Mouse (Mus musculus): ENCODE results near the gene Hoxa13. TPM values are rescaled to one million over a fixed set of nuclear protein-coding genes. Genes with fewer than 3 reads are reported as not detected.

Gene Hoxa13
- polyA plus RNA-seq, 1 experiment from 2014 or later = not detected

- Histone ChIP-seq H3K4me3 (replicated peaks; ENCODE audit: low read length) (no peak overlapping the region), H3K4me1 (replicated peaks; ENCODE audit: control insufficient read depth, insufficient read depth, low read length) (no peaks in the 10 kb centered on the region), H3K9me3 (ENCODE audit: control insufficient read depth, low read length) (no peaks in the 10 kb centered on the region), H3K9ac (no peak overlapping the region), H3K27ac (no peak overlapping the region), H3K27me3 (ENCODE audit: control insufficient read depth, insufficient read depth, low read length) (peaks cover 100% of the 10 kb centered on the region), H3K36me3 (replicated peaks; ENCODE audit: control insufficient read depth, insufficient read depth) (no peaks in the 10 kb centered on the region), H3K4me2 (replicated peaks) (no peak overlapping the region)
- WGBS = 2% methylated on average over 30 of the region's 30 CpGs
- ATAC-seq (ENCODE audit: low FRiP score) (no peak), DNase-seq (ENCODE audit: low spot score) (no peak)
Observed at GRCm38 (mm10) chr6:52239625-52240388, 20.9 kb downstream of the Hoxa13 start.

DNA sequence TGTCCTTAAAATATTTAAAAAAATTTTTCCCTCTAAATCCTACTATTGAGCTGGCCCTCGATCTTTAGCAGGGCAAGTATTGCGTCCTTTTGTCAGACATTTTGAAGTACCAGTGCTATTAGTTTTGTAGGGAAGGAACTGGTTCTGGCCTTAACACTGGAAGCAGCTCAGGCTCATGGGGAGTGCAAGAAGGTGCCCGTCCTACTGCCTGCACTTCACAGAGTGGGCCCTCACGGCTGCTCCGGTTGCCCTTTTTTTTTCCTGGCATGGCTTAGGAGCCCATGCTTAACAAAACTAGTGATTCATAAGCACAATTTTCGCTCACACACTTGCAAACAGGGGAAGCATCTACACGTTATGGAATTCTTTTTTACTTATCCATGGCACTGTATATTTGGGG is 21.7 kb downstream of the Hoxa13 start:
- Histone ChIP-seq H3K27me3 (ENCODE audit: control insufficient read depth, insufficient read depth, low read length) (peaks cover 100% of the 10 kb centered on the region), H3K9me3 (ENCODE audit: control insufficient read depth, low read length) (no peaks in the 10 kb centered on the region), H3K36me3 (replicated peaks; ENCODE audit: control insufficient read depth, insufficient read depth) (no peaks in the 10 kb centered on the region), H3K9ac (no peak overlapping the region), H3K4me2 (replicated peaks) (no peak overlapping the region), H3K4me3 (replicated peaks; ENCODE audit: low read length) (no peak overlapping the region), H3K4me1 (replicated peaks; ENCODE audit: control insufficient read depth, insufficient read depth, low read length) (no peaks in the 10 kb centered on the region), H3K27ac (no peak overlapping the region)
- ATAC-seq (ENCODE audit: low FRiP score) = no peak
- no peak for DNase-seq (ENCODE audit: low spot score)
- 4% methylated on average over 7 of the region's 7 CpGs for WGBS

- H3K9ac ChIP-seq = no peak overlapping the region
- H3K4me3 ChIP-seq (replicated peaks; ENCODE audit: low read length) = no peak overlapping the region
Observed at GRCm38 (mm10) chr6:52238155-52238545, 22.5 kb downstream of the Hoxa13 start.

DNA sequence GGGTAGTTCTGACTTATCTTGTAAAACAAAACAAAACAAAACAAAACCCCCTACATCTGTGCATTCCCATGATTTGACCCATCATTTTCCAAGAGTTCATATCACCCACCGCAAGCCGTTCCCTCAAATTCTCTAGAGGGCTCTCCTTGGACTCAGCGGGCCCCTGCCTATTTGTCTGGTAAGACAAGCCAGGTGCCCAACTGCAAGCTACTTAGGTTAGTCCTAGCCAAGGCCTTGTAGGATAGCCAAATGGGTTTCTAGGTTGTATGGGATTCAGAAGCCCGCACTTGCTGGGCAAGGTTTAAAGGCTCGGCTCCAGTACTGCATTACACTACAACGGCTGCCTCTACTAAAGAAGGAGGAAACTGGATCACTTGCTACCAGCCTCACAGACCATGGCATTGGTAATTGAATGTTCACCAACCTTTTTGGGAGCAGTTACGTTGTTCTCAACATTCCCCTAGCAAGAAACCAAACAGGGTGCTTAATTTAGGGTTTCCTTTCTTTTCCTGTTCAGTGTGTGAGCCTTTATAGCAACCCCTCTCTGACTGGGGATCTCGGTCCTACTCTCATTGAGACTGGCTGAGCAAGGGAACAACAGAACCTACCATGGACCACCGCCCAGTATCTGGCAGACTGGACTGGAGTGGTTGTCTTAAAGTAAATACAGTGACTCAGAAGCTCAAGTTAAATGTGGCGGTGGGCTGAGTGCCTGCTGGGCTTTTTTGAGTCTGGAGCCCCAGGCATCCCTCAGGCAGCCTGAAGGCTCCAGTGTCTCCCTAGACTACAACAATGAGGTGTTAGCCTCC is 23.1 kb downstream of the Hoxa13 start:
- no peaks in the 10 kb centered on the region for H3K4me1 ChIP-seq (replicated peaks; ENCODE audit: control insufficient read depth, insufficient read depth, low read length)
- H3K27me3 ChIP-seq (ENCODE audit: control insufficient read depth, insufficient read depth, low read length) = peaks cover 100% of the 10 kb centered on the region
- DNase-seq (ENCODE audit: low spot score) (no peak), ATAC-seq (ENCODE audit: low FRiP score) (no peak)
- H3K27ac ChIP-seq = no peak overlapping the region
- H3K9ac ChIP-seq = no peak overlapping the region
- H3K9me3 ChIP-seq (ENCODE audit: control insufficient read depth, low read length) = no peaks in the 10 kb centered on the region
- H3K36me3 ChIP-seq (replicated peaks; ENCODE audit: control insufficient read depth, insufficient read depth) = no peaks in the 10 kb centered on the region
- H3K4me2 ChIP-seq (replicated peaks) = no peak overlapping the region
- H3K4me3 ChIP-seq (replicated peaks; ENCODE audit: low read length) = no peak overlapping the region
- 9% methylated on average over 10 of the region's 10 CpGs for WGBS

More at GRCm38 (mm10) chr6:52238155-52238545, 22.5 kb downstream of the Hoxa13 start:
- Histone ChIP-seq H3K36me3 (replicated peaks; ENCODE audit: control insufficient read depth, insufficient read depth) (no peaks in the 10 kb centered on the region), H3K27ac (no peak overlapping the region), H3K4me1 (replicated peaks; ENCODE audit: control insufficient read depth, insufficient read depth, low read length) (no peaks in the 10 kb centered on the region), H3K4me2 (replicated peaks) (no peak overlapping the region), H3K27me3 (ENCODE audit: control insufficient read depth, insufficient read depth, low read length) (peaks cover 100% of the 10 kb centered on the region), H3K9me3 (ENCODE audit: control insufficient read depth, low read length) (no peaks in the 10 kb centered on the region)
- no peak for ATAC-seq (ENCODE audit: low FRiP score)
- 4% methylated on average over 7 of the region's 7 CpGs for WGBS
- DNase-seq (ENCODE audit: low spot score) = no peak

- no peaks in the 10 kb centered on the region for H3K36me3 ChIP-seq (replicated peaks; ENCODE audit: control insufficient read depth, insufficient read depth)
- no peak overlapping the region for H3K9ac ChIP-seq
- H3K4me3 ChIP-seq (replicated peaks; ENCODE audit: low read length) = no peak overlapping the region
- ATAC-seq (ENCODE audit: low FRiP score) (no peak), DNase-seq (ENCODE audit: low spot score) (no peak)
- H3K27ac ChIP-seq = no peak overlapping the region
- no peaks in the 10 kb centered on the region for H3K4me1 ChIP-seq (replicated peaks; ENCODE audit: control insufficient read depth, insufficient read depth, low read length)
- H3K27me3 ChIP-seq (ENCODE audit: control insufficient read depth, insufficient read depth, low read length) = peaks cover 100% of the 10 kb centered on the region
- no peaks in the 10 kb centered on the region for H3K9me3 ChIP-seq (ENCODE audit: control insufficient read depth, low read length)
- WGBS = 8% methylated on average over 3 of the region's 3 CpGs
- H3K4me2 ChIP-seq (replicated peaks) = no peak overlapping the region
Observed at GRCm38 (mm10) chr6:52236806-52237205, 23.9 kb downstream of the Hoxa13 start.

DNA sequence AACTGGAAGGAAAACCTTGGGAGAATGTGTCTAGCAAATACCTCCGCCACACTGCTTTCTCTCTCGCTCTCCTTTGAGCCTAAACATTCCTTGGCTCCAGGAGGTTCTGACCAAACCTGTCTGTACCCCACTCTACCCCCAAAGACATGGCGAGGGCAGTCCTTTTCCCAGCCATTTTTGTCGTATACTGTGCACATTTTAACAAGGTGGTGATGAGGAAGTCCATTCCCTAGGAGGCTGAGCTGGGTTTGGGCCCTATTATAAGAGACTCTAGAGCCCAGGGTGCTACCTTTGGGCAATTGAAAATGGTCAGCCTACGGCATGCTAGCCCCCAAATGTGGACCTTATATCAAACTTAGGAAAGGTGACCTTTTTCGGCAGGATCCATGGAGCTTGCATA is 24.8 kb downstream of the Hoxa13 start:
- Histone ChIP-seq H3K4me2 (replicated peaks) (no peak overlapping the region), H3K36me3 (replicated peaks; ENCODE audit: control insufficient read depth, insufficient read depth) (no peaks in the 10 kb centered on the region), H3K9me3 (ENCODE audit: control insufficient read depth, low read length) (no peaks in the 10 kb centered on the region), H3K4me1 (replicated peaks; ENCODE audit: control insufficient read depth, insufficient read depth, low read length) (no peaks in the 10 kb centered on the region), H3K27ac (no peak overlapping the region), H3K9ac (no peak overlapping the region), H3K4me3 (replicated peaks; ENCODE audit: low read length) (no peak overlapping the region), H3K27me3 (ENCODE audit: control insufficient read depth, insufficient read depth, low read length) (peaks cover 98% of the 10 kb centered on the region)
- DNase-seq (ENCODE audit: low spot score) (no peak), ATAC-seq (ENCODE audit: low FRiP score) (no peak)
- 20% methylated on average over 6 of the region's 6 CpGs for WGBS

DNA sequence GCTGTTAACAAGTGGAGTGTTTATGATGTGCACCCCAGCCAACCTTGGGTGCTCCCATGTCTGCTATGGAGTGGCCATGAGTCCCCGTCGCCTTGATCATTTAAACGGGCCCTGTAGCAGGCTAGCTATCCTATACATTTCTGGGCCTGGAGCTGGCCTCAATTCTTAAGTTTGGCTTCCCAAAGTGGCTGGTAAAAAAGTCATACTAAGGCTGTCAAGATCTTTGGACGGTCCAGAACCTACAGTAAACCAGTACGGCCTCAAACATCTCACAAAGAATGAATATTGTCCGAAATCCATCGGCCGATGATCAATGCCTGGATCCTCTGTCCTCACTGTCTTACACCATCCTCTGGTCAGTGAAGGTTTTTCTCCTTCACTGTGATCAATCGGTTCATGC is 25.4 kb downstream of the Hoxa13 start:
- no peak overlapping the region for H3K4me3 ChIP-seq (replicated peaks; ENCODE audit: low read length)
- peaks cover 98% of the 10 kb centered on the region for H3K27me3 ChIP-seq (ENCODE audit: control insufficient read depth, insufficient read depth, low read length)
- DNase-seq (ENCODE audit: low spot score) (no peak), ATAC-seq (ENCODE audit: low FRiP score) (no peak)
- no peaks in the 10 kb centered on the region for H3K36me3 ChIP-seq (replicated peaks; ENCODE audit: control insufficient read depth, insufficient read depth)
- no peak overlapping the region for H3K27ac ChIP-seq
- no peak overlapping the region for H3K4me2 ChIP-seq (replicated peaks)
- 26% methylated on average over 9 of the region's 9 CpGs for WGBS
- H3K9me3 ChIP-seq (ENCODE audit: control insufficient read depth, low read length) = no peaks in the 10 kb centered on the region
- no peaks in the 10 kb centered on the region for H3K4me1 ChIP-seq (replicated peaks; ENCODE audit: control insufficient read depth, insufficient read depth, low read length)
- H3K9ac ChIP-seq = no peak overlapping the region

DNA sequence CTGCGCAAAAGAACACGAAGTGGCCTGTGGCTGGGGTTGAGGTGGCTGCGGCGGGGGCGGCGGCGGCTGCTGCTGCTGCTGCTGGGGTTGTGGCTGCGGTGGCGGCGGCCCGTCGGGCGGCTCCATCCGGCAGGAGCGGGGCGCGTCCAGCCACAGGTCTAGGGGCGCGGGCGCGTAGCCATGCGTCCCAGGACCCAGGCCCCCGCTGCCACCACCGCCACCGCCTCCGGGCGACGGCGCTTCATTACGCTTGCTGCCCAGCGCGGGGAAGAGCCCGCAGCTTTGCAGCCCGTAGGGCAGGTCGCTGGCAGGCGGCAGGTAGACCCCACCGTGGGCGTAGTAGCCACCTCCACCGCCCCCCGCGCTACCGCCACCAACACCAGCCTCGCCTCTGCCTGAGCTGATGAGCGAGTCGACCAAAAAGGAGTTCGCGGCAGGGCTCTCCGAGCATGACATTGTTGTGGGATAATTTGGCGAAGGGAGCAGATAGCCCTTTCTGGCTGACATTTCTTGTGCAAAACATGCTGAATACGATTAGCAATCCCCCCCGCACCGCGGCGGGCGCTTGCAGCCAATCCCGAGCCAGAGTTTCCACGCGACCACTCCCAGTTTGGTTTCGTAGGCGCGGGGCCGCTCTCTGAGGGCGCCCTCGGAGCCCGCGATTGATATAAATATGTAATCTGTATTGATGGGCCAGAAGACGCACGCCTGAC is 26.1 kb downstream of the Hoxa13 start:
- no peak overlapping the region for H3K27ac ChIP-seq
- no peak overlapping the region for H3K9ac ChIP-seq
- DNase-seq (ENCODE audit: low spot score) (no peak), ATAC-seq (ENCODE audit: low FRiP score) (no peak)
- H3K4me3 ChIP-seq (replicated peaks; ENCODE audit: low read length) = no peak overlapping the region
- WGBS = 1% methylated on average over 61 of the region's 68 CpGs
- H3K4me2 ChIP-seq (replicated peaks) = no peak overlapping the region
- H3K9me3 ChIP-seq (ENCODE audit: control insufficient read depth, low read length) = no peaks in the 10 kb centered on the region
- no peaks in the 10 kb centered on the region for H3K36me3 ChIP-seq (replicated peaks; ENCODE audit: control insufficient read depth, insufficient read depth)
- H3K27me3 ChIP-seq (ENCODE audit: control insufficient read depth, insufficient read depth, low read length) = peaks cover 98% of the 10 kb centered on the region
- no peaks in the 10 kb centered on the region for H3K4me1 ChIP-seq (replicated peaks; ENCODE audit: control insufficient read depth, insufficient read depth, low read length)

All from hindbrain, embryonic 14.5 days (tissue).